Mouse (Mus musculus) heart, adult 2 months (tissue): ENCODE data around the gene Rbmy.
"Not testable (repeated sequence)": the region's sequence is repeated elsewhere in the genome, so short reads cannot be mapped to it uniquely, and the experiment has no call there.

Source experiments
- CTCF ChIP-seq: fragments of 200-600 bp; IDR thresholded peaks from 2 replicates; pipeline ENCODE4 v1.8.1; 2022; ENCODE audit warnings: antibody characterized with exemption, mild to moderate bottlenecking, moderate library complexity
- EP300 ChIP-seq: fragments of 200-500 bp; IDR thresholded peaks from 2 replicates; pipeline ENCODE4 v1.6.1; 2011; ENCODE audit warnings: low read depth, low read length, control low read depth; ENCODE audit not compliant: insufficient read depth
- POLR2A ChIP-seq: fragments of 200-500 bp; IDR thresholded peaks from 2 replicates; pipeline ENCODE4 v1.6.1; 2011; ENCODE audit warnings: mild to moderate bottlenecking, low read depth, low read length, control low read depth; ENCODE audit not compliant: insufficient read depth

DNA sequence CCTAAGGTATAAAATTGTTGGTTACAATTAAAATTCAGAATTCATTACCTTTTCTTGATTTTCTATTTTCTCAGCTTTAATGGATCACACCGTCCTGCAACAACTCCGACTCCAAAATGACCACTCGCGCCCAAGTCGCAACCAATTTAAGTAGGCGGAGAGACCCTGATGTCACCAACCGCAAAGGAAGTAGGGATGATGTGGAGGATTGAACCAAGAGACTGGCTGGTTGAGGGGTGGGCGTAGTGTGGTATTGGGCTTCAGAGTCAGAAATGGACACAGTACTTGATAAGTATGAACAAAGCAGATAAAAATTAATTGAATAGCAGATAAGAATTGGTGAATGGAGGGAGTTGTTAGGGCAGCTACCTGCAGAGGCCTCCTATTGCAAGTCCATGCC, 34.4 kb upstream of the Rbmy start, which contains the start of gene Gm4064:
- TF ChIP-seq CTCF, EP300, POLR2A: not testable (repeated sequence)
